Mouse (Mus musculus) gastrocnemius, postnatal 4 days (tissue): ENCODE measurements around the gene Mpped2. TPM values are rescaled to one million over a fixed set of nuclear protein-coding genes. Genes with fewer than 3 reads are reported as not detected.

Source experiments
- DNase-seq, 2 experiments: peaks; one replicate each; pipeline ENCODE4 v3.0.0; 2021 to 2022; ENCODE audit warnings: low spot score in 2 of 2, mixed read lengths in 2 of 2
- total RNA-seq, 2 experiments: library from RNA; stranded (reverse); gene quantifications; 2 replicates each; pipeline ENCODE4 v1.2.3; 2021

Mpped2 gene
- total RNA-seq, 2 experiments from 2014 or later, result 5.4 to 6.9 TPM

GRCm38 (mm10) chr2:106744601-106745000 is 51.5 kb downstream of the Mpped2 start:
- no peak for DNase-seq

GRCm38 (mm10) chr2:106745364-106745763 is 52.3 kb downstream of the Mpped2 start:
- no peak for DNase-seq

GRCm38 (mm10) chr2:106746211-106746610 is 53.1 kb downstream of the Mpped2 start:
- DNase-seq, result no peak

GRCm38 (mm10) chr2:106746905-106747304 is 53.8 kb downstream of the Mpped2 start:
- no peak for DNase-seq

GRCm38 (mm10) chr2:106747342-106747741 is 54.3 kb downstream of the Mpped2 start:
- DNase-seq, result no peak

GRCm38 (mm10) chr2:106750878-106751277 is 57.8 kb downstream of the Mpped2 start:
- no peak for DNase-seq

GRCm38 (mm10) chr2:106753703-106754102 is 60.6 kb downstream of the Mpped2 start:
- DNase-seq, result no peak

- DNase-seq, result no peak
These were observed 61.6 kb downstream of the Mpped2 start for GRCm38 (mm10) chr2:106754696-106755095.

GRCm38 (mm10) chr2:106756354-106757103 is 63.5 kb downstream of the Mpped2 start:
- no peak for DNase-seq

- DNase-seq, result no peak
These were observed 69.9 kb downstream of the Mpped2 start for GRCm38 (mm10) chr2:106762920-106763319.

GRCm38 (mm10) chr2:106769236-106769635 is 76.2 kb downstream of the Mpped2 start:
- no peak for DNase-seq

GRCm38 (mm10) chr2:106772643-106773042 is 79.6 kb downstream of the Mpped2 start:
- DNase-seq, result no peak

- DNase-seq, result no peak
These were observed 81.5 kb downstream of the Mpped2 start for GRCm38 (mm10) chr2:106774251-106775196.

- no peak for DNase-seq
These were observed 82.9 kb downstream of the Mpped2 start for GRCm38 (mm10) chr2:106775994-106776393.

GRCm38 (mm10) chr2:106778861-106779516 is 85.9 kb downstream of the Mpped2 start:
- DNase-seq, result no peak

- DNase-seq, result no peak
These were observed 88.4 kb downstream of the Mpped2 start for GRCm38 (mm10) chr2:106781181-106782179.

- no peak for DNase-seq
These were observed 90.2 kb downstream of the Mpped2 start for GRCm38 (mm10) chr2:106783311-106783710.

GRCm38 (mm10) chr2:106788055-106788454 is 95.0 kb downstream of the Mpped2 start:
- DNase-seq, result no peak

- no peak for DNase-seq
These were observed 95.5 kb downstream of the Mpped2 start for GRCm38 (mm10) chr2:106788573-106788972.

- DNase-seq, result no peak
These were observed 96.7 kb downstream of the Mpped2 start for GRCm38 (mm10) chr2:106789694-106790328.
